In genomic region chr4:123448015-123448414, GRCm38 (mm10) we compare ENCODE assay signal across 22 mouse cellular contexts.
"Had no signal": no experiment of that assay in that cellular context is flagged by ENCODE, and none has a peak within 500 bp of the region (broad histone marks: within the 10 kb centered on the region; RNA-seq: fewer than 3 reads in every experiment).

No protein-coding gene starts in this region.

- H3K4me1 ChIP-seq: kidney, embryonic 15.5 days; limb, embryonic 12.5 days; limb, embryonic 15.5 days; lung, embryonic 15.5 days; megakaryocyte, embryonic 14.5 days; midbrain, embryonic 10.5 days; midbrain, embryonic 13.5 days; neural tube, embryonic 13.5 days; stomach, embryonic 15.5 days had no signal

- H3K27ac ChIP-seq: kidney, embryonic 15.5 days; limb, embryonic 12.5 days; limb, embryonic 15.5 days; liver, embryonic 15.5 days; lung, embryonic 15.5 days; midbrain, embryonic 10.5 days; midbrain, embryonic 13.5 days; neural tube, embryonic 13.5 days; stomach, embryonic 15.5 days had no signal

- H3K9me3 ChIP-seq: kidney, embryonic 15.5 days; limb, embryonic 12.5 days; limb, embryonic 15.5 days; liver, embryonic 15.5 days; lung, embryonic 15.5 days; megakaryocyte, embryonic 14.5 days; midbrain, embryonic 10.5 days; midbrain, embryonic 13.5 days; neural tube, embryonic 13.5 days; stomach, embryonic 15.5 days had no signal

- H3K27me3 ChIP-seq: kidney, embryonic 15.5 days; limb, embryonic 12.5 days; limb, embryonic 15.5 days; liver, embryonic 15.5 days; lung, embryonic 15.5 days; megakaryocyte, embryonic 14.5 days; midbrain, embryonic 13.5 days; neural tube, embryonic 13.5 days; stomach, embryonic 15.5 days had no signal

- H3K4me3 ChIP-seq: kidney, embryonic 15.5 days; limb, embryonic 12.5 days; limb, embryonic 15.5 days; liver, embryonic 15.5 days; lung, embryonic 15.5 days; megakaryocyte, embryonic 14.5 days; midbrain, embryonic 10.5 days; midbrain, embryonic 13.5 days; myocyte; neural tube, embryonic 13.5 days; stomach, embryonic 15.5 days had no signal

- ATAC-seq: midbrain, embryonic 13.5 days; midbrain, embryonic 16.5 days had no signal

- H3K4me2 ChIP-seq: kidney, embryonic 15.5 days; limb, embryonic 12.5 days; limb, embryonic 15.5 days; liver, embryonic 11.5 days; liver, embryonic 15.5 days; lung, embryonic 15.5 days; midbrain, embryonic 13.5 days; neural tube, embryonic 13.5 days; stomach, embryonic 15.5 days had no signal

- DNase-seq: left cerebral cortex, postnatal 4 days; lung, adult 18-20 months; lung, postnatal 10 days; lung, postnatal 36 days; retina, postnatal 1 day; right cerebral cortex, postnatal 25 days; spleen, adult 18-20 months; thymus, adult 18-20 months; thymus, postnatal 36 days had no signal

- H3K9ac ChIP-seq: kidney, embryonic 15.5 days; limb, embryonic 12.5 days; limb, embryonic 15.5 days; liver, embryonic 15.5 days; lung, embryonic 15.5 days; midbrain, embryonic 13.5 days; neural tube, embryonic 13.5 days; stomach, embryonic 15.5 days had no signal
